Mouse (Mus musculus) c-Kit-negative CD71-positive TER-119-positive erythroid progenitor cells, embryonic 14.5 days (primary cell): Measurements from ENCODE around the gene Tmem53.
A peak's percentile ranks its signal among the peaks of the same experiment; 100 is the strongest.
"Not testable (repeated sequence)": the region's sequence is repeated elsewhere in the genome, so short reads cannot be mapped to it uniquely, and the experiment has no call there.

Experiments
- DNase-seq: peaks from one replicate; pipeline ENCODE4 v3.0.0-alpha.2; 2013; ENCODE audit warnings: low read depth, low spot score

Gene Tmem53

GRCm38 (mm10) chr4:117250982-117251381 is 769 bp upstream of the Tmem53 start:
- no peak for DNase-seq

GRCm38 (mm10) chr4:117252351-117252750 is 600 bp downstream of the Tmem53 start:
- DNase-seq = no peak

- DNase-seq = no peak
These were observed 1.0 kb downstream of the Tmem53 start for GRCm38 (mm10) chr4:117252755-117253154.

- no peak for DNase-seq
These were observed 1.7 kb downstream of the Tmem53 start for GRCm38 (mm10) chr4:117253218-117254016.

- DNase-seq = no peak
These were observed 2.4 kb downstream of the Tmem53 start for GRCm38 (mm10) chr4:117254017-117254627.

- DNase-seq = no peak
These were observed 2.9 kb downstream of the Tmem53 start for GRCm38 (mm10) chr4:117254672-117255071.

DNA sequence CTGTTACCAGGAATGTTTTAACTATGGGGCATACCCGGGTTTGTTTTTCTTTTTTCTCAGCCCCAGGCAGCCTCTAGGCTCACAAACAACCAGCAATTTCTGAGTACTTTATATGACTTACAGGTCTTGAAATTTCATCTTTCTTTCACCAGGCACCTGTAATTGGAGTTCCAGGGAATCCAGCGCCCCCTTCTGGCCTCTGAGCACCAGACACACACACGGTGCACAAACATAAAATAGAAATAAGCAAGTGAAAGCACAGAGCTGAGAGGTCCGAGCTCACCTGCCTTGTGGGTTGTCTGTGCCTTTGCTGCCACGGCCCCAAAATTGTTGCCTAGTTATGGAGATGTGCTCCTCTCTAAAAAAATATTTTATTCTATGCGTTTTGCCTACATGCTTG is 8.2 kb downstream of the Tmem53 start:
- DNase-seq = not testable (repeated sequence)

- no peak for DNase-seq
These were observed 9.5 kb downstream of the Tmem53 start for GRCm38 (mm10) chr4:117261222-117261621.

DNA sequence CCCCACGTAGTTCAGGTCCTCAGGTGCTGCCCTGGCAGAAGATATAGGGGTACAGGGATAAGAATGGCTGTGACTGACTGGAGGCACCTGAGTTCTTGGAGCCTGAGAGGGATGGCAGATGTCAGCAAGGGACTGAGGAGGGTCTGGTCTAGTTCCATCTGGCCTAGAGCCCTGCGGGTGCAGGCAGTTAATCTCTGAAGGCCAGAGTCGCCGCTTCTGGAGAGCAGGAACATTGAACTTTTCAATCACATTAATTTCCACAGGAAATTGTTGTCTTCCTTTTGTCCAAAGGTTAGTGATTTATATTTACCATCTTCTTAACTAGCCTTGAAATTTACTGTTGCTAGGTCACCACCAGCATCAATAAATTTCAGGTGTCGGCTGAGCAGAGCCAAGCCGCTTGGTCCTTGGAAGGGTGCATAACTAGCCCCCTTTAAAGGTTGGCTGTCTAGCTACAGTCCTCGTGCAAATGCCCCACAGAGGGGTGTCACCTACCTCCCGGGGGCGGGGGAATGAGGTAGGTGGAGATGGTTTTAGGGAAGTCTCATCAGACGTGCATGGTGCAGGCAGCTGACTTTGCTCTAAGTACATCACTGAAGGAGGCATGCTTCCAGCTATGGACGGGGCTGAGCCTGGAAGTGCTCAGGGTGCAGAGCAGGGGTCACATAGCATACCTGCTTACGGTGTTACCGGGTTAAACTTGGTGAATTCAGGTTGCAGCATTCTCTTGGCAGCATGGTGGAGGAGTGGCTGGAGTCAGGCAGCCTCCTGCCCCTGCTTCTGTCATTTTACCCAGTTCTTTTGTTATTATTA is 10.6 kb downstream of the Tmem53 start:
- no peak for DNase-seq

DNA sequence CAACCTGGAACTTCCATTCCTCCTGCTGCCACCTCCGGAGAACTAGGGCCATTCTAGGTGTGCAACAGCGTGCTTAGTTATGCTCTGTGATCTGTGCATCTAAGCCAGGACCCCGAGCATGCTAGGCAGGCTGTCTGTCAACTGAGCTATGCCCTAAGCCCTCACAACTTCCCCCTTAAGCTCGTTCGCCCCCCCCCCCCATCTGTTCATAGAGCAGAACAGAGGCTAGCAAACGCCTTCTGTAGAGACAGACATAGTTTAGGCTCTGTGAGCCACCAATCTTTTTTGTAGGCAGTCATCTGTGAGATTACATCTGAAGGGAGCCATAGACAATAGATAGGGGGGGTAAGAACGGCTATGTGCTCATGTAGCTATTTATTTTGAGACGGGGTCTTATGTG is 11.2 kb downstream of the Tmem53 start:
- DNase-seq = no peak

DNA sequence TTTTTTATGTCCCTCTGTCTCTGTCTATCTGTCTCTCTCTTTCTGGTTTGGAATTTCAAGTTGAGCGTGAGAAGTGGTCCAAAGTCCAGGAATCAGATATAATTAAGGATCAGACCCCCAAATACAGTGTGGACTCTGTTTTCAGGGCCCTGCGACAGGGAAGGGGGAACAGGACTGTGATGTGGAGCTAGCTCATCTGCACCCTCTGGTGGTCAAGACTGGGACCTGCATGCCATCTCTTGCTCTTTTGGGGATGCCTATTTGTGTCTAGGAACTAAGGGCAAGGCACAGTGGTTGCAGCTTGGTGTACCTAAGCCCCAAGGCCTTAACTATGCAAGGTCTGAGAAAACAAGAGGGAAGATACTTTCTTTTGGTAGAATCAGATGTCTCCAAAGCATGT is 15.5 kb downstream of the Tmem53 start:
- DNase-seq = peak; percentile 57

DNA sequence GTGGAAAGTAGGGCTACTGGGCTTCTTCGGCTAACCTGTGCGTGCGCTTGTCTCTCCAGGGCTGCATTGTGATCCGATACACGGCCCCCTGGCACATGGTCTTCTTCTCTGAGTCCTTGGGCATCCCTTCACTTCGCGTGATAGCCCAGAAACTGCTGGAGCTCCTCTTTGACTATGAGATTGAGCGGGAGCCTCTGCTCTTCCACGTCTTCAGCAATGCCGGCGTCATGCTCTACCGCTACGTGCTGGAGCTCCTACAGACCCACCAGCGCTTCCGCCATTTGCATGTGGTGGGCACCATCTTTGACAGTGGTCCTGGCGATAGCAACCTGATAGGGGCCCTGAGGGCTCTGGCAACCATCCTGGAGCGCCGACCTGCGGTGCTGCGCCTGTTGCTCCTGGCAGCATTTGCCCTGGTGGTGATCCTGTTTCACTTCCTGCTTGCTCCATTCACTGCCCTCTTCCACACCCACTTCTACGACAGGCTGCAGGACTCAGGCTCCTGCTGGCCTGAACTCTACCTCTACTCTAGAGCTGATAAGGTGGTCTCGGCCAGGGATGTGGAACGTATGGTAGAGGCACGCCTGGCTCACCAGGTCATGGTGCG is 16.2 kb downstream of the Tmem53 start:
- no peak for DNase-seq

GRCm38 (mm10) chr4:117270278-117270677 is 18.5 kb downstream of the Tmem53 start:
- peak; percentile 63 for DNase-seq

- DNase-seq = no peak
These were observed 20.7 kb downstream of the Tmem53 start for GRCm38 (mm10) chr4:117272459-117272858.

- DNase-seq = no peak
These were observed 23.0 kb downstream of the Tmem53 start for GRCm38 (mm10) chr4:117274720-117275119.

DNA sequence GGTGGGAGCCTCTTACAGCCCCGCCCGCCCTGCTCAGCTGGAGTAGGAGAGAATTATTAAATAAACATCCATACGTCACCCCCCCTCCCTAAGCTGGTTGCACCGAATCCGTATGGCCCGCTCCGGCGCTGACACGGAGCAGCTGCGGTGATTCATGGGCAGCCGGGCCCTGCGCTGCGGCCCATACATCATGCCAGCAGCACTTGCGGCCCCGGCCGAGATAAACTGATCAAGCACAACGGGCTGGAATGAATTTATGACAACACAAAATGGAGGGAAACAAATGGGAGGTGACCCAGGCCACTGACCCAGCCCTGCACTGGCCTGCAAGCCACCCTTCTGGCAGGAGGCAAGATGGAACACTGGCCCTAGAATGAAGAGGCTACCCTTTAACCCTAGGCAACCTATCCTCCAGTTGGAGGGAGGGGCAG is 24.5 kb downstream of the Tmem53 start:
- no peak for DNase-seq

- no peak for DNase-seq
These were observed 25.3 kb downstream of the Tmem53 start for GRCm38 (mm10) chr4:117277021-117277420.

DNA sequence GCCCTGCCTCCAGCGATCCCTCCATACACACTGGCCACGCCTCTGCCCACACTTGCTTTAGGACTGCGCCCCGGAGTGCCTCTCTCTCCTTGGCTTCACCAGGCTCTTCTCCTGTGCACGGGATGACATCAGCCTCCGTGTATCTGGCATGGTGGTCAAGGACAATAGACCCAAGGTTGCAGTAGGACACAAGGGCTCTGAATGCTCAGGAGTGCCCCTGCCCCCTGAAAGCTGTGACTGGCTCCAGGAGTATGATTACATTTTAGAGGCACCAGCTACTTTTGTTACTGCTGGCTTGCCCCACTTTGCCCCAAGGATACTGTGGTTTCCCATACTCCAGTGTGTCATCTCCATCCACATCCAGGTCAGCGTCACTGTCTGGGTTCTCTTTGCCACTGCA is 25.9 kb downstream of the Tmem53 start:
- no peak for DNase-seq

DNA sequence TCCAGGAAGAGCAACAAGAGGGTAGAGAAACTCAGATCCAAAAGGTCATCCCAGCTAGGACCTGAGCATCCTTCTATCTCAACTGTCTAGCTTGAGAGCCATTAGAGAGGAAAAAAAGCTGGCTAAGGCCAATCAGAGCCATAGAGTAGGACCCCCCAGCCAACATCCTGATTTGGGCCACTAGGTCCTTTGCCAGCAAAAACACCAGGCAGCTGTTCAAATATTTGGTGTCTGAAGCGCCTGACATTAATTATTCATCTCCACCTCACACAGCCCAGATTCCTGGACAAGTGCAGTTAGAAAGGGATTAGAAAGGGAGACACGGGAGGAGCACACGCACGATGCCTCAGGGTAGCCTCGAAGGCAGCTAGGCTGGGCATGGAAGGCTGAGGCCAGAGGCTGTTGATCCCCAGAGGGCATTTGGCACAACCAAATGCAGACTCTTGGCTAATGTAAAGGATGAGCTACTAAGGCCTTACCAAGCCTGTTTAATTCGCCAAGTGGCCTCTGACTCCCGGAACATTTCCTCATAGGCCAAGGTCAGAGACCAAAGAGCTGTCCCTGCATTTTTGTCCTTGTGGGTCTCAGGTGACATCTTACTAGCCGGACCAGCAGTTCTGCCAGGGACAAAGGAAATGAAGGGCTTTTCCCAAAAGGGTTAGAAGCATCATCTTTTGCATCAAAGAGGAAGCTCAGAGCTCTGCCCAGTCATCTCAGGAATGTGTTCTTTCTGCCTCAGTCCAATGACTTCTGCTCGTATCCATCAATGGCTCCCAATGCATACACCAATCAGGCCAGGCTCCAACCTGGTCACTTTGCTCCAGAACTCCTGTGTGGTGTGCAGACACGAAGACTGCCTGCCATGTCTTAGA is 26.9 kb downstream of the Tmem53 start:
- no peak for DNase-seq

- no peak for DNase-seq
These were observed 27.5 kb downstream of the Tmem53 start for GRCm38 (mm10) chr4:117279253-117279642.

GRCm38 (mm10) chr4:117280397-117280930 is 28.7 kb downstream of the Tmem53 start:
- DNase-seq = no peak
